Mouse (Mus musculus) CD4-positive helper T cell, adult 2 months (primary cell): ENCODE measurements around the gene Fam133b.
"Not testable (repeated sequence)": the region's sequence is repeated elsewhere in the genome, so short reads cannot be mapped to it uniquely, and the experiment has no call there.

Experiments
- DNase-seq: peaks from one replicate; pipeline ENCODE4 v3.0.0-alpha.2; 2012; ENCODE audit warnings: low read depth, missing footprints, low spot score

Fam133b gene

DNA sequence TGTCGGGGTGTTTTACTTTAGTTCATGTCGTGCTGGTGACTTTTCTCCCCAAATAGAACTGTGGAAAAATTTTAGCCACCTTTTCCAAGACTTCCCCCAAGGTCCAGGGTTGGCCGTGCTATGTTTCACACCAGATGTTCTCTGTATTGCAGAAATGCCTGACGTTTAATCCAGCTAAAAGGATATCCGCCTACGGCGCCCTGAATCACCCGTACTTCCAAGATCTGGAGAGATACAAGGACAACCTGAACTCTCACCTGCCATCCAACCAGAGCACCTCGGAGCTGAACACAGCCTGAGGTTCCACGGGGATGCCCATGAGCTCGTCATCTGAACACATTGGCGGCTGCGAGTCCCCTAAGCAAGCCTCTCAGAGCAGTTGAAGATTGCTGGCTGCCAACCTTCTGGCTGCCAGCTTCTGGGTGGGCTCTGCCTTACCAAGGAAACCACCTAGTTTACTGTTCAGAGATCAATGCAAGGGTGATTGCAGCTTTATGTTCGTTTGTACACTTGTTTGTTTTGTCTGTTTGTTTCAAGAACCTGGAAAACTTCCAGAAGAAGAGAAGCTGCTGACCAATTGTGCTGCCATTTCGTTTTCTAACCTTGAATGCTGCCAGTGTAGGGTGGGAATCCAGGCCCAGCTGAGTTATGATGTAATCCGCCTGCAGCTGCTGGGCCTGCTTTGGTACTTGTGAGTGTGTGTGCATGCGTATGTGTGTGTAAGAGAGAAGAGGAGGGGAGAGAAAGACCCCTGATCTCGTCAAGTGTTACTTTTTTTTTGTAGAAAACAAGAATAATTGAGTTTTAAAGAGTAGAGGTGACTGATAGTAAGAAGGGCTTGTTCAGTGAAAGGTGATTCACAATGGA, 22.9 kb upstream of the Fam133b start:
- DNase-seq, result no peak

GRCm38 (mm10) chr5:3521741-3522140, 21.9 kb upstream of the Fam133b start:
- DNase-seq, result no peak

DNA sequence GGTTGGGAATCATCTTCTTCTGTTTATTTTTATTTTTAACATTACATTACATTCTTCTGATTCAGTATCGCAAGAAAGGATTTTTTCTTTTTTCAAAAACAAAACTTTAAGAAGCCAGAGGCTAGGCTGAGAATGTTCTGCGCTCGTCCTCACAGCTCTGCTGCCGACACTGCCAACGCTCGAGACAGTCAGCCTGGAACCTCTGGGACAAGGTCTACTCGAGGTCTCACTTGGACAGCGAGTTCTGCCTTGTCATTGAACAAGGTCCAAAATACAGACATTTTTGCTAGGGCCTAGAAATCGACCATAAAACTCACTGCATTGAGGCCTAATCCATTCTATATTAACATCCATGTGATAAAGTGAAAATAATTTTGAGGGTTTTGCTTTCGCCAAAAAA, 20.8 kb upstream of the Fam133b start:
- DNase-seq, result no peak

- DNase-seq, result no peak
Observed at GRCm38 (mm10) chr5:3527041-3527691, 16.5 kb upstream of the Fam133b start.

DNA sequence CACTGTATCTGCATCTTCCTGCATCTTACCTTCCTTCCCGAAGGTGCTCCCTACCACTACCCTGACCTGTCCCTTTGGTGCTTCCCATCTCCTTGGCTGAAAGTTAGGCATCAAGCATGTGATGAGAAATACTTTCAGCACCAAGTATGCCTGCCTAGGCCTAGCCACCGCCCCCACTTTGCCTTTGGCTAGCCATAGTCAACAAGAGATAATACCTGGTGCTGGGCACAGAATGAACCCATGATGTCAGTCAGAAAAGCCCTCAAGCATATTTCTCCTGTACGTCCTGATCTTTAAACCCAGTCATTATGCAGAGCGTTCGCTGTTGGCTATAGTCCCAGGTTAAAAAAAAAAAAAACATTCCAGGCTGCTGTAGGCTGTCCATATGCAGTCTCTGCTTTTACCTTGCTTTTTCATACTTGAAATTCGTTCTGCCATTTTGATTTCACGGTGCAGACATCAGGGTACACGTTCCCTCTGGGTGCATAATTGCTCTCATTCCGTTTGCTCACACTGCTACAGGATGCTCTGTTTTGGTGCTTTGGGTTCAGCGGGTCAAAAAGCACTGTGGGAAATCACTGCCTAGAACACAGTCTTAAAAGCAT, 13.9 kb upstream of the Fam133b start:
- no peak for DNase-seq

DNA sequence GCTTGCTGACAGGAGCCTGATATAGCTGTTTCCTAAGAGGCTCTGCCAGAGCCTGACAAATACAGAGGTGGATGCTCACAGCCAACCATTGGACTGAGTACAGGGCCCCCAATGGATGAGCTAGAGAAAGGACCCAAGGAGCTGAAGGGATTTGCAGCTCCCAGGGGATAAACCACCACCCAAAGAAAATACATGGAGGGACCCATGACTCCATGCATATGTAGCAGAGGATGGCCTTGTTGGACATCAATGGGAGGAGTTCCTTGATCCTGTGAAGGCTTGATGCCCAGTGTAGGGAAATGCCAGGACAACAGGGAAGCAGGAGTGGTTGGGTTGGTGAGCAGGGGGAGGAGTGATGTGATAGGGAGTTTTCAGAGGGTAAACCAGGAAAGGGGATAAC, 11.6 kb upstream of the Fam133b start:
- DNase-seq, result not testable (repeated sequence)

GRCm38 (mm10) chr5:3536592-3537212, 6.9 kb upstream of the Fam133b start:
- no peak for DNase-seq

- DNase-seq, result no peak
Observed at GRCm38 (mm10) chr5:3538505-3539472, 4.8 kb upstream of the Fam133b start.

GRCm38 (mm10) chr5:3541871-3542270, 1.8 kb upstream of the Fam133b start:
- DNase-seq, result no peak

GRCm38 (mm10) chr5:3544480-3544769, 792 bp downstream of the Fam133b start:
- DNase-seq, result no peak

- DNase-seq, result no peak
Observed at GRCm38 (mm10) chr5:3546226-3546625, 2.6 kb downstream of the Fam133b start.

DNA sequence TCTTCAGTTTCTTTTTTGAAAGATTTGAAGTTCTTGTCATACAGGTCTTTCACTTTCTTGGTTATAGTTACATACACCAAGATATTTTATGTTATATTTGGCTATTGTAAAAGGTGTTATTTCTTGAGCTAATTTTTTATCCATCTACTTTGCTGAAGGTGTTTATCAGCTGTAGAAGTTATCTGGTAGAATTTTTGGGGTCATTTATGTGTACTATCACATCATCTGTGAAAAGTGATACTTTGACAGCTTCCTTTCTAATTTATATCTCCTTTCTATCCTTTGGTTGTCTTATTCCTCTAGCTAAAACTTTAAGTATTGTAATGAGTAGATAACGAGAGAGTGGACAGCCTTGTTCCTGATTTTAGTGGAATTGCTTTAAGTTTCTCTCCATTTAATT, 7.8 kb downstream of the Fam133b start:
- no peak for DNase-seq

- DNase-seq, result no peak
Observed at GRCm38 (mm10) chr5:3554198-3554597, 10.6 kb downstream of the Fam133b start.

GRCm38 (mm10) chr5:3571266-3571665, 27.6 kb downstream of the Fam133b start, which contains the start of gene 1700109H08Rik:
TSS of gene 1700109H08Rik (plus strand) at chr5:3571566.
- no peak for DNase-seq

DNA sequence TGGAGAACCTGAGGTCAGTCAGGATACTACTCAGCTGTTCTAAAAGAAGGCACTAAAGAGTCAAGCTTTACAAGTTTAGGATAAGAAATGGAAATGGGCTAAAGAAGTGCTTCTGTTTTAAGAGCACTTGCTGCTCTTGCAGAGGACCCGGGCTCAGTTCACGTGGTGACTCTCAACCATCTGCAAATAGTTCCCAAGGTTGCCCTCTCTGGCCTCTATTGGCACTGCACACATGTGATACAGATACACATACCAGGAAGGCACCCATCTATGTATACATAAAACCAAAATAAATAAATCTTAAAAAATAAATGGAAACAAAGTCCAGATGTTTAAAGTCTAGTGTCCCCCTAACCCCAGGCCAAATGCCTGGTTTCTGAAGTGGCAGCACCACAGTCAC, 31.2 kb downstream of the Fam133b start:
- no peak for DNase-seq

DNA sequence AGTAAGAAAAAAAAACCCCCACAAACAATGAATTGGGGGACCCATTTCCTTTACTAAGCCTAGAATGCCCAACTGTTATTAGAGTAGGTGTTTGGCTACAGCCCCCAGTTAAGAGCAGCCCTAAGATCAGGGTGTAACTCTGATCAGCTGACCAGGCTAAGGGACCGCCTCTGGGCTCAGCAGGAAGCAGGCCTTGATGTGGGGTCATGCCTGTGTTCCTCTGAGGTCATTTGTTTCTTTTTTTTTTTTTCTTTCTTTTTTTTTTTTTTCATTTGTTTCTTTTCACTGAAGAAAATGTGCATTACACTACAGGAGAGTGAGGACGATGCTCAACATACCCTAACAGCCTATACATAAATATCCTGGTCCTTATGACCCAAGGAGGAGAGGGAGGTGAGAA, 34.3 kb downstream of the Fam133b start:
- no peak for DNase-seq

DNA sequence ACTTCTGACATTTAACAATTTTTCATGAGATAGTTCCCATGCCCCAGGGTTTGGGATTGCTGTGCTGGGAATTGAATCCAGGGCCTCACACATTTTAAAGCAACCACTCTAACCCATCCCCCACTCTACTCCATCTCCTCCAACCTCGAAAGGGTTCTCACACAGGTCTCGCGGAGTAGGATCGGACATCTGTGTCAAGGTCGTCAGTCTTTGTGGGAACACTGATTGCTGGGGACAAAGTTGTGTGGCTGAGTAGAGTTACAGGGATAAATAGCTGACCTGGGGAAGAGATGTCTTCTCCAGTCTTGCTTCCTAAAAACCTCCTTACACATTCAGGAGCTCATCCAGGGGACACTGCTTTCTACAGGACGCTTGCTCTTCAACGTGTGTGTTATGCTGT, 35.4 kb downstream of the Fam133b start:
- no peak for DNase-seq

DNA sequence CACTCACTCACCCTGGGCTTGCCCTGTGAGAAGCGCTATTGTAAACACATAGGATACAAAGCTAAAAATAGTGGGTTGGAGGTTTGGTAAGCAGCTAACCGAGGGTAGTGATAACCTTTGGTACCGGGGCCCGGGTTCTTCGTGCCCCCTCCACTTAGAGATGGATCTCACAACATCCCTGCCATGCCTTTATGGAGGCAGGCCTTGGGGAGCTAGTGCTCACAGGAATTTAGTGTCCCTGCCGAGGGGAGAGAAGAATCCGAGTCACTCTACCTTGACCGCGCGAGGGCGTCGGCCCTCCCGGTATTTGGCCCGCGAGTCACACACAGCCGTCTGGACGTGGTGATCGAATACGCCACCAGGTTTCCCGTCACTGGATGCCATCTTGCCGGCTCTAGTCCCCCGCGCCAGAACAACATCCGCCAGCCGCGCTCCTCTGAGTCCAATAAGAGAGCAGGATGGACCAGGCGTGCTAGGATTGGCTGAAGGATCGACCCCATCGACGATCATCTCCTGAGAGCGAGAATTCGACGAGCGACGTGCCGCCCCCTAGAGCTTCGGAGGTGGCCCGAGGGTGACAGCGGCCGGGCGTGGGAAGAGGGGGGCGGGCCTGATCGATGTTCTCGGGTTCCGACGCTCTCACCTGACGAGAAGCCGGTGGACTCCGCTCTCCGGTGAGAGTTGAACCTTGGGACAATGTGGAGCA, 52.2 kb downstream of the Fam133b start, which contains the start of gene Pex1:
Gene Pex1 (plus strand): TSS at position 374 of the 706 bp plus-strand sequence.
- peak; percentile 97 for DNase-seq

DNA sequence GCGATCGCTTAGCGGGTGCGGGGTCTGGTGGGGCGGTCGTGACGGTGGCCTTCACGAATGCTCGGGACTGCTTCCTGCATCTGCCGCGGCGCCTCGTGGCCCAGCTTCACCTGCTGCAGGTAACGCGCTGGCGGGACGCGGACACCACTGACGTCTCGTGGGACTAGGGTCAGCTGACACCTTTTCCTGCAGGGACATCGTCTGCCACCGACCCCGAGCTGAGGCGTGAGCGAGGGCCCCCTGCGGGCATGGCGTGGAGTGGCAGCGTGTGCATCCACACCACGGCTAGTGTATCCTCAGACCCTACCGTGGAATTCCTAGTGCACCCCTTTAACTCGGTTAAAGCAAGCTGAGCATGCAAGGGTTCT, 52.8 kb downstream of the Fam133b start, which contains the start of gene Rbm48:
Gene Rbm48 (minus strand): TSS at position 187 of the 368 bp plus-strand sequence.
- DNase-seq, result peak; percentile 84

DNA sequence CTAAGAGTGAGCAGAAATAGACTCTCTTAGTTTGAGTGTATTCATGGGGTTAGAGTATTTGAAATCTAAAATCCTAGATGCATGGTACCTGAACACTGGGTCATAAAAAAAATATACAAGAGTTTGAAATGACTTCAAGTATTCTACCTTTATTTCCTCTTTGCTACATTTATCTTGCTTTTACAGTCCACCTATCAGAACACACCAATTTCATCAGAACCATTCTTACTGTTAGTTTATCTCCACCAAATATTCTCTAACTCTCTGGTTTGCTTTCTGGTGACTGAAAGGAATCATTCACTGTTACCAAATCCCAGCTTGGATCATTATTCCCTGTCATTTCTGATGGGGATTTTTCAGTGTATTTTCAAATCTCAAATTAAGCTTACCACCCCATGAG, 53.5 kb downstream of the Fam133b start:
- no peak for DNase-seq
